Mouse (Mus musculus) hindbrain, embryonic 12.5 days (tissue): ENCODE measurements around the gene Edrf1. TPM values are rescaled to one million over a fixed set of nuclear protein-coding genes. Genes with fewer than 3 reads are reported as not detected.
A peak's percentile ranks its signal among the peaks of the same experiment; 100 is the strongest.

Source experiments
- ATAC-seq: fragments of 200-750 bp; cut with Nextera tagmentation; 2 replicates; pipeline ENCODE4 v1.8.0; 2017; ENCODE audit warnings: moderate TSS enrichment; ENCODE audit not compliant: low FRiP score
- H3K27ac ChIP-seq: fragments of 300-500 bp; sonication (generic); 2 replicates; pipeline ENCODE4 v1.5.1; 2016; ENCODE audit warnings: mild to moderate bottlenecking
- H3K27me3 ChIP-seq: fragments of 300-500 bp; sonication (generic); 2 replicates; pipeline ENCODE4 v1.6.1; 2016; ENCODE audit warnings: mild to moderate bottlenecking
- H3K36me3 ChIP-seq: fragments of 300-500 bp; sonication (generic); 2 replicates; pipeline ENCODE4 v1.6.1; 2016; ENCODE audit warnings: mild to moderate bottlenecking
- H3K4me1 ChIP-seq: fragments of 300-500 bp; sonication (generic); 2 replicates; pipeline ENCODE4 v1.6.1; 2016
- H3K4me2 ChIP-seq: fragments of 300-500 bp; sonication (generic); replicated peaks from 2 replicates; pipeline ENCODE4 v1.6.1; 2016; ENCODE audit warnings: mild to moderate bottlenecking
- H3K4me3 ChIP-seq: fragments of 300-500 bp; sonication (generic); 2 replicates; pipeline ENCODE4 v1.5.1; 2016; ENCODE audit warnings: mild to moderate bottlenecking
- H3K9ac ChIP-seq: fragments of 300-500 bp; sonication (generic); 2 replicates; pipeline ENCODE4 v1.6.1; 2016; ENCODE audit warnings: mild to moderate bottlenecking, moderate library complexity
- H3K9me3 ChIP-seq: fragments of 300-500 bp; sonication (generic); replicated peaks from 2 replicates; pipeline ENCODE4 v1.6.1; 2016; ENCODE audit warnings: mild to moderate bottlenecking
- WGBS: fragments of 180-500 bp; shearing (Covaris S2); methylation state at CpG from one replicate; pipeline ENCODE4 v1.1.7; 2016; 5-methylcytosine and 5-hydroxymethylcytosine counted together
- polyA plus RNA-seq: library from polyadenylated mRNA; unstranded; fragments of >200 nt; fragmentation: Nextera tagmentation; extraction: Ambion mirVana; gene quantifications from 2 replicates; pipeline ENCODE4 v1.2.1, GENCODE M21; 2016

The Edrf1 gene
- 34.4 and 34.6 TPM in 2 replicates for polyA plus RNA-seq

DNA sequence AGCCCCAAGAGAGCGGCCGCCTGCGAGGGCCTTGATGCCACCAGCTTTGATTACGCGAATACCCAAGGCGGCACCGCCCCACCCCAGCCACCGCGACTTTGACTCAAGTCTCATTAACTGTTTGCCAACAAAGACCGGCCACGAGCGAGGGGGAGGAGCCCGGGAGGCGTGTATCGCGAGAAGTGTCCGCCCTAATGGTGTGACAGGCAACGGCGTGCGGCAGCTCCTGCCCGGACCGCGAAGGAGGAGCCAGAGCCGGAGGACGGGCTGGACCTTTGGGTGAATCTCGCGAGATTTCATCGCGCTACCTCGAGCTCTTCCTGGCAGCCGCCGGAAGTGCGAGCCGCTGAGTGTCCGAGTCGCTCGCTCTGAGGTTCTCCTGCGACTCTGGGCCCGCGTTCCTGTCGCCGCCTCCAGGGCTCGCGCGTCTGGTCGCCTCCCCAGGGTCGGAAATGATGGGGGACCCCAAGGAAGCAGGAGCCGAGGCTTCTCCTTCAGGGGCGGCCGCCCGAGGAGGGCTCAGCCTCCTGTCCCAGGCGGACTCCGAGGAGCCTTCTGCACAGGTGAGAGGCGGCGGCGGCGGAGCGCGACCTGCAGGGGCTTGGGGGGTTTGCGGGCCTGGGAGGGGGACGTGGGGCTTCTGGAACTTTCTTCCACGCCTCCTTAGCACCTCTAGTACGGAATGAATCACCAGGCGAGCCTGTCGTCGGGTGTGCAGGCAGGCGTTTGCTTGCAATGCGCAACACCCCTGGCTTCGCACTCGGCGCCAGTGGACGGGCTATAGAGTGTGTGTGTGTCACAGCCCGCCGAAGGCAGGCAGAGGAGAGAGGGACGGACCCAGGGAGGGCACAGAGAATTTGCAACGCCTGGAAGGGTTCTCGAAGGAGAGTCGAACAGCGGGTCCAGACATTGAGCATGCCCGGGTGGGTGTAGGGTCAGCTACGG is at the start of gene Edrf1:
Edrf1 (plus strand) TSS at position 183 of the 945 bp plus-strand sequence.
- Histone ChIP-seq H3K36me3 (peaks cover 21% of the 10 kb centered on the region), H3K4me2 (peak within 1 kb of the TSS; percentile 94), H3K27ac (peak within 1 kb of the TSS; percentile 94), H3K4me3 (peak within 1 kb of the TSS; percentile 95), H3K27me3 (no peaks in the 10 kb centered on the region), H3K9ac (peak within 1 kb of the TSS; percentile 92), H3K4me1 (peaks cover 11% of the 10 kb centered on the region), H3K9me3 (no peaks in the 10 kb centered on the region)
- peak; percentile 98 for ATAC-seq
- WGBS = under 1% methylated on average over 81 of the region's 81 CpGs

DNA sequence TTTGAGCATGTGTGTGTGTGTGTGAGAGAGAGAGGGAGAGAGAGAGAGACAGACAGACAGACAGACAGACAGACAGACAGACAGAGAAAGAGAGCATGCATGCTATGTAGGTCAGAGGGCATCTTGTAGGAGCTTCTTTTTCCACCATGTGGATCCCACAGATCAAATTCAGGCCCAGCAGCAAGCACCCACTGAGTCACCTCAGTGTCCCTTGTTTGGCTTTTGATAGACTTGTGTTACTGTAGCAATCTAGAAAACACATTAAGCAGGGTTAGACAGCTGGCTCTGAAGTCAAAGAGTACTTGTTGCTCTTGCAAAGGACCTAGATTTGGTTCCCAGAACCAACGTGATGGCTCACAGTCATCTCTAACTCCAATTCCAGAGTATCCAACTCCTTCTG is 45.6 kb upstream of the Edrf1 start:
- WGBS = 57% methylated on average over 1 of the region's 1 CpGs
- Histone ChIP-seq H3K4me2 (no peak overlapping the region), H3K9me3 (0 out of 2 replicates have a peak, but pooled peaks cover 4% of the 10 kb centered on the region), H3K36me3 (no peaks in the 10 kb centered on the region), H3K4me3 (no peak overlapping the region), H3K9ac (no peak overlapping the region), H3K27ac (no peak overlapping the region), H3K4me1 (no peaks in the 10 kb centered on the region), H3K27me3 (no peaks in the 10 kb centered on the region)
- ATAC-seq = no peak

DNA sequence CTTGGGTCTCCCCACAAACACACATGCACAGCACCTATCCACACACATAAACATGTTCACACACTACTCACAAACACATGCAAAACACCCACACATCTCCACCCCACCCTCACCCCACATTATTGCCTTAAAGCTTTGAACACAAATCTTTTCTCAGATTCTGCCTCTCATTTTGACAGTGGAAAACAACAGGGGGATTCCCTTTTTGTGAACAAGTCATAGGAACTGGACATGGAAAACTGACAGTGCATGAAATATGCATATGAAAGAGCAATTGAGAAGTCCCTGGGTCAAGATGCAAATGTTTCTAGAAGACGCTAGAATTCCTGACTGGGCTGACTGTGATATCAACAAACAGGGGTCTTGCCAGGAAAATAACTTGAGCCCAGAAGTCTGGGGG is 36.8 kb upstream of the Edrf1 start:
- no peaks in the 10 kb centered on the region for H3K4me1 ChIP-seq
- H3K27me3 ChIP-seq = no peaks in the 10 kb centered on the region
- no peak for ATAC-seq
- H3K36me3 ChIP-seq = no peaks in the 10 kb centered on the region
- H3K4me2 ChIP-seq = no peak overlapping the region
- H3K27ac ChIP-seq = no peak overlapping the region
- no peaks in the 10 kb centered on the region for H3K9me3 ChIP-seq
- no peak overlapping the region for H3K9ac ChIP-seq
- no peak overlapping the region for H3K4me3 ChIP-seq
- WGBS = 45% methylated on average over 1 of the region's 1 CpGs

DNA sequence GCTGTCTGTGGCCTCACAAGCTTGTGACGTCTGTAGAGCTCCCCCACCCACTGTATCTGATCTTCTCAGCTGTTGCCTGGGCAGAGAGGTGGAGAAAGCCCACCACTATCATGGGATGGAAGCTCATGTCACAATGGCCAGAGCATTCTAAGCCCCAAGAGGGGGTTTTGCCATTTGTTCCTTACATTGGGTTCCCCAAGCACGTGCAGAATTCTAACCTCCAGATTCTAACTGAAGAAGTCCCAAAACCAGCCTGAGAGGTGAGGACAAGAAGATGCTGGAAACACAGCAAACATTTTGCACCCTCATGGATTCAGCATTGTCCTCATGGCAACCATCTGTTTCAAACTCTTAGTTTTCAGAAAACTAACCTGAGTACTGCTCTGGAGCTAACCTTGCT is 35.3 kb upstream of the Edrf1 start, which contains the start of gene Tex36:
Tex36 (minus strand) TSS at position 101 of the 400 bp plus-strand sequence.
- Histone ChIP-seq H3K9me3 (no peaks in the 10 kb centered on the region), H3K9ac (no peak within 1 kb of the TSS), H3K27me3 (no peaks in the 10 kb centered on the region), H3K4me3 (no peak within 1 kb of the TSS), H3K27ac (no peak within 1 kb of the TSS), H3K36me3 (no peaks in the 10 kb centered on the region), H3K4me1 (no peaks in the 10 kb centered on the region), H3K4me2 (no peak within 1 kb of the TSS)
- WGBS = 46% methylated on average over 2 of the region's 2 CpGs
- no peak for ATAC-seq

DNA sequence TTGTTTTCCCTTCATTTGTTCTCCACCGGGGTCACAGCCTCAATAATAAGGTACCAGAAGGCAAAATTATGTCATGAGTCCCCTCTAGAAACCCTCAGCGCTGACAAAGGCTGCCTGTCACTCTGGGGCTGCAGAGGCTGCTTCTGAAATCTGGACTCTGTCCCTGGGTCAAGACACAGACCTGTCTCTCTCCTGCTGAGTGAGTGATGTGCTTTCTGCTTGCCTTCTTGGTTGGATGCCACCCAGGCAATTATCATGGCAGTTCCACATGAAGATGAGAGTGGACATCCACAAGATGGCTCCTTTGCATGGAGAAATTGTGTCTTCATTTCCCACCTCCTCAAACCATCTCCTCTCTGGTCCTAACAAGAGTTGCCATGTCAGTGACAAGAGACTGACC is 34.2 kb upstream of the Edrf1 start:
- WGBS = 76% methylated on average over 2 of the region's 2 CpGs
- H3K9ac ChIP-seq = no peak overlapping the region
- H3K4me3 ChIP-seq = no peak overlapping the region
- H3K4me2 ChIP-seq = no peak overlapping the region
- H3K36me3 ChIP-seq = no peaks in the 10 kb centered on the region
- H3K9me3 ChIP-seq = no peaks in the 10 kb centered on the region
- ATAC-seq = no peak
- H3K27ac ChIP-seq = no peak overlapping the region
- H3K4me1 ChIP-seq = peaks cover 4% of the 10 kb centered on the region; the same call in 1 of the 2 replicates
- no peaks in the 10 kb centered on the region for H3K27me3 ChIP-seq

DNA sequence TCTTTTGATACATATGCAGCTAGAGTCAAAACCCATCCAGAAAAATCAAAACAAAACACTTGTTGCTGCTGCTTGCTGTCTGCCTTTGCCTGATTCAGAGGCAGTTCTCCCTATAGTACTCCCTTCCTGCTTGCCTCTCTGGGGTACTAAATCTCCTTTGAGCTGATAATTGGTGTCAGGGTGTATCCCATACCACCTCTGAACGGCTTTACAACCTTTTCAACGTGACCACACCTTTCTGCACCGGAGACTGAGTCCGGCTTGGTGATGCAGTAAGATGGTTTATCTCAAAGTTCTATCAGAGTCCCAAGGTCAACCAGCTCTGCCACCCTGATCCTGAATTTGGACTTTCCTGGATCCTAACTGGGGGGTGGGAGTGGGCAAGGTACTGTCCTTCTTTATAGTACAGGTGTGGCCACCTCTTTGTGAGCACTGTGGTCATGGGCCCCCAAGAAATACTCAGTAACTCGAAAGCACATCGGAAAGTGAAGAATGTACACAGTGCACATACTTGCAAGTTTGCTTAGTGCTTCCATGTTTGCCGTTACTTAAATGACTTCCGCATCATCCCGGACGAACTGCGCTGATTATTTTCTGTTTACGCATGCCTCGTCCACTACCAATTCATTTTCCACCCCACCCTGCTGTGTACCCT is 32.8 kb upstream of the Edrf1 start:
- Histone ChIP-seq H3K4me2 (no peak overlapping the region), H3K27ac (no peak overlapping the region), H3K4me3 (no peak overlapping the region), H3K9ac (no peak overlapping the region), H3K36me3 (no peaks in the 10 kb centered on the region), H3K4me1 (peaks cover 10% of the 10 kb centered on the region), H3K9me3 (no peaks in the 10 kb centered on the region), H3K27me3 (no peaks in the 10 kb centered on the region)
- 82% methylated on average over 13 of the region's 13 CpGs for WGBS
- no peak for ATAC-seq

DNA sequence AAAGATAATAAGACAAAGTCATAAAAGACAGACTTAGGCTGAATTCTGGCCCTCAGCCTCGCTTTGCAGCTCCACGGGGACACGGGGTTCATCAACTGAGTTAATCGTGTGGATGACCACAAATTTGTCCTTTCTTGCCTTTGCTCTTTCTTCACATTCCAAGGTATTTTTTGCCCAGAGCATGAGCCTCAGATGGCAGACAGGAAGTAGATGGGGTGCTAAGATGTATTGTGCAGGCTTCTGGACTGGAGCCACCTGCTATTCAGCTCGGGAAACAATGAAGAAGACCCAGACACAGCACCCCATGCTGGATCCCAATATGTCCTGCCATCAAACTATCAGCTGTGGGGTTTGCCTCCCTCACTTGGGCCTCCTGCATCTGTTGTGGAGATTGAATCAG is 30.0 kb upstream of the Edrf1 start:
- Histone ChIP-seq H3K9me3 (no peaks in the 10 kb centered on the region), H3K9ac (no peak overlapping the region), H3K36me3 (no peaks in the 10 kb centered on the region), H3K4me2 (no peak overlapping the region), H3K4me3 (no peak overlapping the region), H3K27ac (no peak overlapping the region), H3K27me3 (no peaks in the 10 kb centered on the region), H3K4me1 (peaks cover 14% of the 10 kb centered on the region)
- no peak for ATAC-seq
- WGBS = 85% methylated on average over 5 of the region's 5 CpGs

DNA sequence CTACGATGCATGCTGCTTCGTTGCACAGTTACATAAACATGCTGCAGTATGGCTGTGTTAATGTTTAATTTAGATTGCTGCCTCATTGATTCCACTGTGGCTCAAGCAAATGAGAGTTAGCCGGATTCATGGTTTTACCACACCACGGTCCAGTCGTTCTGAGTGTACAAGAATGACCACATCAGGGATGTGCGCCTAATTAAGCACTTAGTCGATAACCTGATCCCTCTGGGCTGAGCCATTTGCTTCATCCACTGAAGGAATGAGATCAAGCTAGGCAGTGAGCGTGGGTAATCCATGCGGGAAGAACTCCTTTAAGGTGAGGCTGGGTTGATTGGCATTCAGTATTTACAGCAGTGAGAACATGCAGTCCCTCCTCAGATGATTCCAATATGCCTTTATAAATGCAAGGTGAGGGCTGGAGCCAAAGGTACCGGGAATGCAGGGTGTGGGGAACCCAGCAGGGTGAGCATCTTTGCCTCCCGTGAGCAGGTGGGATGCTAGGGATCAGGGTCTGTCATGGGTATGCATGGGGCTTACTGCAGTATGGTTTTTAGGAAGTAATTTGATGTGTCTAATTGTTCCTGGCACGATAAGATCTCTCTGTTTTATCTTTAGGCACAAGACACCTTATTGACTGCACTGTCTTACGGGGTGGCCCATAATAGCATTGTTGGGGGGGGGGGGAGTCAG is 29.3 kb upstream of the Edrf1 start:
- Histone ChIP-seq H3K27ac (peak overlapping the region; percentile 7; the same call in 1 of the 2 replicates), H3K9me3 (no peaks in the 10 kb centered on the region), H3K4me2 (no peak overlapping the region), H3K9ac (no peak overlapping the region), H3K36me3 (no peaks in the 10 kb centered on the region), H3K4me3 (no peak overlapping the region), H3K27me3 (no peaks in the 10 kb centered on the region), H3K4me1 (peaks cover 14% of the 10 kb centered on the region)
- 74% methylated on average over 13 of the region's 13 CpGs for WGBS
- no peak for ATAC-seq

DNA sequence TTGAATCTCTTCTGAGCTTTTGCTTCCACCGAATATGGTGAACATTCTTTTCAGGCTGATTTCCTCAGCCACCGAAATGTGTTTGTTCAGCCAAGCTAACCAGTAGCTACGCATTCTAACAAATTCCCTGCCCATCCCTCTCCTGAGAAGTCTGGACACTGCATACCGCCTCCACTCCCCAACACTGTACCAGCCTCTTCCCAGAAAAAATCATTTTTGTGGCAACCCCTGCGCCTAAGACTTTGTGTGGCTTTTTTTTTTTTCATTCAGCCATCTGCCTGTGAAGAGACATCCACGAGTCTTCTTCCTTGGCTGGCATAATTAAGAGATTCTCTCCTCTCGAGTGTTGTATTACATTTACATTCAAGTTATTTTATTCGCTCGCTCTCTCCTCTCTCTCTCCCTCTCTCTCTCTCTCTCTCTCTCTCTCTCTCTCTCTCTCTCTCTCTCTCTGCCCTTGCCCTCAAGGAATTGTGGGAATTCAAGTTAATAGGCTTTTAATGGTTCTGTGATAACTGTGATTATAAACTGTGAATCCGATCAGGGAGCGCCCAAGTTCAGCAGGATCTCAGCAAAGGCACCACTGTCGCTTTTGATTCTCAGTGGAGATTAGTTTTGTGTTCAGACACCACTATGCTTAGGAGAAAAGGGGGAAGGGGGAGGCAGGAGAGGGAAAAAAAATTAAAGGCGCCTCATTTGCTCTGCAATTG is 28.6 kb upstream of the Edrf1 start:
- Histone ChIP-seq H3K27ac (peak overlapping the region; percentile 36), H3K4me2 (no peak overlapping the region), H3K4me1 (peaks cover 14% of the 10 kb centered on the region), H3K9ac (no peak overlapping the region), H3K27me3 (no peaks in the 10 kb centered on the region), H3K4me3 (no peak overlapping the region), H3K9me3 (no peaks in the 10 kb centered on the region), H3K36me3 (no peaks in the 10 kb centered on the region)
- no peak for ATAC-seq
- WGBS = 65% methylated on average over 13 of the region's 13 CpGs

DNA sequence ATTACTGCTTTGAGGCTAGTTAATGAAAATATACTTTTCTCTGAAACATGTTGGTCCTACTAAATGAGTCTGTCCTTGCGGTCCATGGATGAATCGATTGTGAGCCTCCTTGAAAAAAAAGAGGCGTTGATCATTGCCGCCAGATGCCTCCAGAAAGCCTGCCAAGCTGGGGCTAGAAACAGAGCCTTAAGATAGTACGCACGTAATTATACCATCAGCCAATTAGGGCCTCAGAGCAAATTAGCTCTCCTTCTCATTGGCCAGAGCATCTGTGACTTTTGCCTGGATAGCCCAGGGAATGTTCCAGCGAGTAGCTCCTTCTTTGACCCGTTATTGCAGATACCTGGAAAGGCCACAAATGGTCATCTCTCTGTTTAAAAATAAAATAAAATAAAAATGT is 27.8 kb upstream of the Edrf1 start:
- Histone ChIP-seq H3K36me3 (no peaks in the 10 kb centered on the region), H3K9ac (no peak overlapping the region), H3K4me1 (peaks cover 14% of the 10 kb centered on the region), H3K27me3 (no peaks in the 10 kb centered on the region), H3K4me2 (no peak overlapping the region), H3K4me3 (no peak overlapping the region), H3K9me3 (no peaks in the 10 kb centered on the region), H3K27ac (no peak overlapping the region)
- WGBS = 80% methylated on average over 8 of the region's 8 CpGs
- ATAC-seq = no peak

DNA sequence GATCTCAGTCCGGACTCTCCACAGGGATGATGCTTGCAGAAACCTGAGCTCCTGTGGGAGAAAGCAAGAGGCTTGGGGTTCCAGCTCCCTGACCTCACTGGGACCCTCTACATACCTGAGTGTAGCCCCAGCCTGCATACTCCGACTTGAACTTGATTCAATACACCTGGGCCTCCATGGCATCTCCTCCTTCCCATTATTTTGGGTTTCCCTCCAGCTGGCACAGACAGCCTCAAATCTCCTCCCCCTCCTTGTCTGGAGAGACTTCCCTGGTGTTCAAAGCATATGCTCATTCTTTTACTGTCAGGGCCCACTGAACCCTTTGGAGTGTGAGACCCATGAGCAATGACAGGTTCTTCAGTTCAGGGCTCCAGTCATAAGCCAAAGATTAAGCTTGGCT is 24.4 kb upstream of the Edrf1 start:
- WGBS = 72% methylated on average over 2 of the region's 2 CpGs
- Histone ChIP-seq H3K4me2 (no peak overlapping the region), H3K9me3 (no peaks in the 10 kb centered on the region), H3K27ac (no peak overlapping the region), H3K27me3 (no peaks in the 10 kb centered on the region), H3K4me1 (peaks cover 11% of the 10 kb centered on the region; the same call in 1 of the 2 replicates), H3K36me3 (no peaks in the 10 kb centered on the region), H3K9ac (no peak overlapping the region), H3K4me3 (no peak overlapping the region)
- ATAC-seq = no peak
